Mouse (Mus musculus) lung, postnatal 25 days (tissue): ENCODE results near the gene Mup9.
"Not testable (repeated sequence)": the region's sequence is repeated elsewhere in the genome, so short reads cannot be mapped to it uniquely, and the experiment has no call there.

Experiments used
- DNase-seq: peaks from one replicate; pipeline ENCODE4 v3.0.0; 2022; ENCODE audit warnings: low spot score

The Mup9 gene

DNA sequence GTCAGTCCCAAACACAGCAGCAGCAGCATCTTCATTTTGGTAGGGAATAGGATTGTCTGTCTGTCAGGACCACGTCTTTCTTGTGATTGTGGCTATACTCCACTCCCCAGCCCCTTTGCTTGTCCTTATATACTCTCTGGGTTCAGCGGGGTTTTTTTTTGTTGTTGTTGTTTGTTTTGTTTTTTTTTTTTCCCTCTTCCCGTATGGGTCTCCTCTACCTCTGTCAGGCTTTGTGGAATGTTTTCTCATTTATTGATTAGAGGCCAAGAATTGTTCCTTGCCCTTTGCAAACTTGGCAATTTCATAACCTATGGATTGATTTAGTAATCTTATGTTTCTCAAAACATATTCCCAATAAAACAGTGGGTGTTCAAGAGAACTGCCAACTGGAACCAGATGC, at the start of gene Mup9:
Gene Mup9 (minus strand): TSS at position 101 of the 400 bp plus-strand sequence.
- DNase-seq, result not testable (repeated sequence)
